Mouse (Mus musculus) liver, embryonic 16.5 days (tissue): Measurements from ENCODE around the gene Cdk2ap2. TPM values are rescaled to one million over a fixed set of nuclear protein-coding genes. Genes with fewer than 3 reads are reported as not detected.
A peak's percentile ranks its signal among the peaks of the same experiment; 100 is the strongest.

ENCODE experiments used
- ATAC-seq: fragments of 200-750 bp; cut with Nextera tagmentation; 2 replicates; pipeline ENCODE4 v1.8.0; 2017; ENCODE audit warnings: low read depth, mild to moderate bottlenecking, moderate number of reproducible peaks, moderate library complexity
- H3K27ac ChIP-seq: fragments of 300-500 bp; sonication (generic); 2 replicates; pipeline ENCODE4 v1.5.1; 2014; ENCODE audit warnings: mild to moderate bottlenecking, low read length
- H3K27me3 ChIP-seq: fragments of 300-500 bp; sonication (generic); 2 replicates; pipeline ENCODE4 v1.6.1; 2014; ENCODE audit warnings: low read depth, low read length, mixed read lengths; ENCODE audit not compliant: control insufficient read depth, insufficient read depth
- H3K36me3 ChIP-seq: fragments of 300-500 bp; sonication (generic); 2 replicates; pipeline ENCODE4 v1.6.1; 2014; ENCODE audit warnings: mild to moderate bottlenecking; ENCODE audit not compliant: control insufficient read depth, insufficient read depth
- H3K4me1 ChIP-seq: fragments of 300-500 bp; sonication (generic); 2 replicates; pipeline ENCODE4 v1.6.1; 2014; ENCODE audit warnings: low read depth, low read length, mixed read lengths; ENCODE audit not compliant: control insufficient read depth
- H3K4me2 ChIP-seq: fragments of 300-500 bp; sonication (generic); 2 replicates; pipeline ENCODE4 v1.6.1; 2014; ENCODE audit warnings: low read depth, low read length, mixed read lengths
- H3K4me3 ChIP-seq: fragments of 300-500 bp; sonication (generic); 2 replicates; pipeline ENCODE4 v1.5.1; 2014; ENCODE audit warnings: low read depth, mild to moderate bottlenecking, low read length
- H3K9ac ChIP-seq: fragments of 300-500 bp; sonication (generic); 2 replicates; pipeline ENCODE4 v1.6.1; 2014; ENCODE audit warnings: low read depth, low read length
- H3K9me3 ChIP-seq: fragments of 300-500 bp; sonication (generic); replicated peaks from 2 replicates; pipeline ENCODE4 v1.6.1; 2016; ENCODE audit warnings: low read length; ENCODE audit not compliant: control insufficient read depth
- WGBS: fragments of 180-500 bp; shearing (Covaris S2); extraction: QIAGEN DNeasy Blood & Tissue Kit; methylation state at CpG from one replicate; pipeline ENCODE4 v1.1.7; 2014; ENCODE audit not compliant: insufficient replicate concordance; 5-methylcytosine and 5-hydroxymethylcytosine counted together
- polyA plus RNA-seq: library from polyadenylated mRNA; unstranded; fragments of >200 nt; fragmentation: Nextera tagmentation; extraction: Ambion mirVana; gene quantifications from 2 replicates; pipeline ENCODE4 v1.2.1, GENCODE M21; 2015

The Cdk2ap2 gene
- polyA plus RNA-seq, 1 experiment from 2014 or later = 117 TPM

DNA sequence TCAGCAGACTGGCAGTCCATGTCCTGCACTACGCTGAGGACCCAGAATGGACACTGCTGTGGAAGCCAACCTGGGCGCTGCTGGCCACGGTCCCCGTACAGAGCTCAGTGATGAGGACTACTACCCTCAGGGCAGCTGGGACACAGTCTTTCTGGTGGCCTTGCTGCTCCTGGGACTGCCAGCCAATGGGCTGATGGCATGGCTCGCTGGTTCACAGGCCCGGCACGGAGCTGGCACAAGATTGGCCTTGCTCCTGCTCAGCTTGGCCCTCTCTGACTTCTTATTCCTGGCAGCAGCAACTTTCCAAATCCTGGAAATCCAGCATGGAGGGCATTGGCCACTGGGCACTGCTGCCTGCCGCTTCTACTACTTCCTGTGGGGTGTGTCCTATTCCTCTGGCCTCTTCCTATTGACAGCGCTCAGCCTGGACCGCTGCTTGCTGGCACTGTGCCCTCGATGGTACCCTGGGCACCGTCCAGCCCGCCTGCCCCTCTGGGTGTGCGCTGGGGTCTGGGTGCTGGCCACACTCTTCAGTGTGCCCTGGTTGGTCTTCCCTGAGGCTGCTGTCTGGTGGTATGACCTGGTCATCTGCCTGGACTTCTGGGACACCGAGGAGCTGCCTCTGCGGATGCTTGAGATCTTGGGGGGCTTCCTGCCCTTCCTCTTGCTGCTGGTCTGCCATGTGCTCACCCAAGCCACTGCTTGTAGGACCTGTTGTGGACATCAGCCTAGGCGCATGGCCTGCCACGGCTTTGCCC is 45.6 kb downstream of the Cdk2ap2 start:
- Histone ChIP-seq H3K4me3 (no peak overlapping the region), H3K27me3 (no peaks in the 10 kb centered on the region), H3K9ac (no peak overlapping the region), H3K36me3 (no peaks in the 10 kb centered on the region), H3K4me2 (no peak overlapping the region), H3K9me3 (no peaks in the 10 kb centered on the region; the same call in 1 of the 2 replicates), H3K4me1 (peaks cover 1% of the 10 kb centered on the region), H3K27ac (no peak overlapping the region)
- no peak for ATAC-seq
- WGBS = 82% methylated on average over 18 of the region's 18 CpGs

DNA sequence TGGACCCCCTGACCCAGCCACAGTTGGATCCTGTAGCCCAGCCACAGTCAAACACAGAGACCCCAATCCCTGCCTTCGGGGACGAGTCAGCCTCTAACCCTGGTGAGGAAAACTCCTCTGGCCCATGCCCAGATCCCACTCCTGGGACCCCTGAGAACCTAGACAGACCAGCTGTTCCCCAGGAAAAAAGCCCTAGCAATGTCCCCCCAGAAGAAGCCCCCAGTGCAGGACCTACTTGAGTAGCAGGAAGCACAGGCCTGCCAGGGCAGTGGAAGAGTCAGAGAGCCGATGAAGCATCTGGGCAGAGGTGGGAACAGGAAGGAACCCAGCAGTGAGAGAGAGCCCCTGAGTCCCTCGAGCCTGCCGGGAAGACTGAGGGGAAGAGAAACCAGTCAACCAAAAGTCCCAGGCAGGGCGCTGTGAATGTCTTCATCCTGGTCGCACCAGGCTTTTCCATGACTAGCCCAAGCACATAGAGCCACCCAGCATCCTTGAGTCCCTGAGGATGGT is 46.8 kb downstream of the Cdk2ap2 start, which contains the start of gene Cabp4:
Gene Cabp4 (minus strand): TSS at position 275 of the 510 bp plus-strand sequence.
- WGBS = 54% methylated on average over 7 of the region's 7 CpGs
- H3K4me2 ChIP-seq = no peak within 1 kb of the TSS
- no peak within 1 kb of the TSS for H3K9ac ChIP-seq
- peak within 1 kb of the TSS; percentile 43 for H3K27ac ChIP-seq
- H3K27me3 ChIP-seq = no peaks in the 10 kb centered on the region
- H3K36me3 ChIP-seq = no peaks in the 10 kb centered on the region
- no peaks in the 10 kb centered on the region; the same call in 1 of the 2 replicates for H3K9me3 ChIP-seq
- H3K4me3 ChIP-seq = no peak within 1 kb of the TSS
- ATAC-seq = no peak
- H3K4me1 ChIP-seq = peaks cover 12% of the 10 kb centered on the region

DNA sequence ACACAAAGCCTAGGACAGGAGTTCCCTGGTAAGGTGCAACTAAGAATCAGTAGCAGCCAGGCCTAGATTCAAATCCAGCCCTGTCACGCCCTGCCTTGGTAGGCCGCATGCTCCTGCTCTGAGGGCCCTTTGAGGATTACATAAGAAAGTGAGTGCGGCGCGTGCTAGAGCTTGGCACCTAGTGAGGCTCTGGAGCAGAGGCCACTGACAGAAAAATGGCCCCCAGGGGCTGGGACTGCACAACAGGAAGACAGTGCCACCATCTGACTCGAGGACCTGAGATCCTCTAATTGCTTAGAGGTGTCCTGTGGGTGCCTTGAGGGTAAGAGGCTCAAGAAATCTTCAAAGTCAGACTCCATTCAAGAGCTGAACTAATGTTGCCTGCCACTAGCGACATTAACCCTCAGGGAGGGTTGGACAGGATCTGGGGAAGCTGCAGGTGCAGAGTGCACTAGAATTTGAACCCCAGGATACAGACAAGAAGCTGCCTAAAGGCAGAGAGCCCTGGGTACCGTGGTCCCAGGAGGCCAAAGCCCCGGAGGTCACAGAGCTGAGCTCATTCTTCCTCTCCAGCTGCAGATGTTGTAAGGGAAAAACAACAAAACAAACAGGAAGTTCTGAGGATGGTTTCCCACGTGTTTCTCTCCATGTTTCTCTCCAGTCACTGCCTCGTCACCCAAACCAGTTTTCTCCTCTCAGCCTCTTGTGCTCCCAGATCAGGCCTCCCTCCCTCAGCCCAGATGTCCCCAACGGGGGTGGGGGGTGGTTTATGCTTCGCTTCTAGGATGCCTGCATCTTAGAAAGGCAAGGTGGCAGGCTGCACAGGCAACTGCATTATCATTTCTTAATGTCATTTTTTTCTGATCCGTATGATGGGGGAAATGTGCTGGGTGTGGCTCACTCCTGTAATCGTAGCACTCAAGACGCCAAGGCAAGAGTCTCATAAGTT is 47.8 kb downstream of the Cdk2ap2 start:
- ATAC-seq = no peak
- H3K27ac ChIP-seq = peak overlapping the region; percentile 43
- no peak overlapping the region for H3K4me2 ChIP-seq
- 62% methylated on average over 16 of the region's 16 CpGs for WGBS
- H3K9ac ChIP-seq = no peak overlapping the region
- no peaks in the 10 kb centered on the region for H3K36me3 ChIP-seq
- no peaks in the 10 kb centered on the region; the same call in 1 of the 2 replicates for H3K9me3 ChIP-seq
- no peak overlapping the region for H3K4me3 ChIP-seq
- peaks cover 21% of the 10 kb centered on the region for H3K4me1 ChIP-seq
- H3K27me3 ChIP-seq = no peaks in the 10 kb centered on the region

DNA sequence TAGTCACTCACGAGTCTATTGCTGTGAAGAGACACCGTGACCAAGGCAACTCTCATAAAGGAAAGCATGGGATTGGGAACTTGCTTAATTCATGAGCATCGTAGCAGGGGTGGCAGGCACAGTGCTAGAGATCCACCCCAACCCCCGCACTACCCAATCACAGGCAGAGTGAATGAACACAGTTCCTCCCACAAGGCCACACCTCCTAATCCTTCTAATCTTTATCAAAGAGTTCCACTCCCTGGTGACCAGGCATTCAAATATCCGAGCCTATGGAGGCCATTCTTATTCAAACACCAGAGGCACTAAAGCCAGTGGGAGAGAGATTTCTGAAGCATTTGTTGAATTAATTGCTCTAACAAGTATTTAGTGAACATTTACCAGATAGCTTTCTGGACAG is 49.0 kb downstream of the Cdk2ap2 start:
- ATAC-seq = no peak
- 83% methylated on average over 5 of the region's 5 CpGs for WGBS

DNA sequence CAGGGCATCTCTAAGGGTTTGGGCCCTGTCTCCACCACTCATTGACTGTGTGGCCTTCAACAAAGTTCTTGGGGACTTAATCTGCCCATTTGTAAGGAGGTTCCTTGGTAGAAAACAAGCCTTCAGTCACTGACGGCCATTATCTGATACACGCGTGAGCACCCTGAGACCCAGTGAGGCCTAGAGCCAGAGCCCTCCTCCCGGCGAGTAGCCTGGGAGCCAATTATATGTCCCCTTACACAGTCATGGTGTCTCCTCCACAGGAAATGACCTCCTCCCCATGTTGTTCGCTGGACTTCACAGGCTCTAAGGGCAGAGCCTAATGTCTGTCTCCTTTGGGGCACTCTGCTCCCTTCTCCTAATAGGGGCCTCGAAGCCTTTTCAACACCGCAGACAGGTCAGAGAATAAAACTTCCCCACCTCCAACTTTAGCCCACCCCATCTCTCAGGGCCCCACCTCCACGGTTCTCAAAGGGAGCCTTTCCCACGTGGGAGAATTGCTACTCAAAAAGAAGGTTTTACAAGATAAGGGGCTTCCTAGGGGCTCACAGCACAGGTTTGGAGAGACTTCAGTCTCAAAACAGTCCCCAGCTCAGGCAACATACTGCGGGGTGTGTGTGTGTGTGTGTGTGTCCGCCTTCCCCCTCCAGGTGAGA is 49.5 kb downstream of the Cdk2ap2 start:
- Histone ChIP-seq H3K36me3 (no peaks in the 10 kb centered on the region), H3K4me2 (no peak overlapping the region), H3K9me3 (no peaks in the 10 kb centered on the region; the same call in 1 of the 2 replicates), H3K4me1 (peaks cover 21% of the 10 kb centered on the region), H3K27ac (no peak overlapping the region; the same call in 1 of the 2 replicates), H3K9ac (no peak overlapping the region), H3K27me3 (no peaks in the 10 kb centered on the region), H3K4me3 (no peak overlapping the region)
- ATAC-seq = no peak
- 63% methylated on average over 12 of the region's 12 CpGs for WGBS

More for the DNA sequence above, 49.0 kb downstream of the Cdk2ap2 start:
- Histone ChIP-seq H3K4me1 (peaks cover 21% of the 10 kb centered on the region), H3K9me3 (no peaks in the 10 kb centered on the region; the same call in 1 of the 2 replicates), H3K4me2 (no peak overlapping the region), H3K36me3 (no peaks in the 10 kb centered on the region), H3K4me3 (no peak overlapping the region), H3K27me3 (no peaks in the 10 kb centered on the region), H3K27ac (no peak overlapping the region), H3K9ac (no peak overlapping the region)

DNA sequence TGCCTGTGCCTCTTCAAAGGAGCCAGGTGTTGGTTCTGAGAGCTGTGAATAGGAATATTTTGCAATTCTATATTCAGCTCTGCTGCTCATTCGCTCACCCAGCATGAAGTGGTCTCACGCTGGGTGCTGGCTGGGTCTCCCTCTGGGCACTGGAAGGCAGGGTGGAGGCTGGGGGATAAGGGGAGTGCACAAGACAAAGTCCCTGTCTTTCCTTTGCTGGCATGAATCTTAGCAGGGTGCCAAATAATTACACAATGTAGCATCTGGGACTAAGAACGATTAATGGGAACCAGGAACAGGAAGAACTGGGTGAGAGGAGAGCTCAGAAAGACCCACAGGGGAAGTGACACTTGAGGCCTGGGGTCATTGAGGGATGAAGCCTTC is 50.0 kb downstream of the Cdk2ap2 start:
- Histone ChIP-seq H3K4me3 (no peak overlapping the region), H3K27me3 (no peaks in the 10 kb centered on the region), H3K9me3 (no peaks in the 10 kb centered on the region; the same call in 1 of the 2 replicates), H3K36me3 (no peaks in the 10 kb centered on the region), H3K4me2 (no peak overlapping the region), H3K9ac (no peak overlapping the region), H3K27ac (no peak overlapping the region), H3K4me1 (peaks cover 21% of the 10 kb centered on the region)
- WGBS = 49% methylated on average over 3 of the region's 3 CpGs
- no peak for ATAC-seq

DNA sequence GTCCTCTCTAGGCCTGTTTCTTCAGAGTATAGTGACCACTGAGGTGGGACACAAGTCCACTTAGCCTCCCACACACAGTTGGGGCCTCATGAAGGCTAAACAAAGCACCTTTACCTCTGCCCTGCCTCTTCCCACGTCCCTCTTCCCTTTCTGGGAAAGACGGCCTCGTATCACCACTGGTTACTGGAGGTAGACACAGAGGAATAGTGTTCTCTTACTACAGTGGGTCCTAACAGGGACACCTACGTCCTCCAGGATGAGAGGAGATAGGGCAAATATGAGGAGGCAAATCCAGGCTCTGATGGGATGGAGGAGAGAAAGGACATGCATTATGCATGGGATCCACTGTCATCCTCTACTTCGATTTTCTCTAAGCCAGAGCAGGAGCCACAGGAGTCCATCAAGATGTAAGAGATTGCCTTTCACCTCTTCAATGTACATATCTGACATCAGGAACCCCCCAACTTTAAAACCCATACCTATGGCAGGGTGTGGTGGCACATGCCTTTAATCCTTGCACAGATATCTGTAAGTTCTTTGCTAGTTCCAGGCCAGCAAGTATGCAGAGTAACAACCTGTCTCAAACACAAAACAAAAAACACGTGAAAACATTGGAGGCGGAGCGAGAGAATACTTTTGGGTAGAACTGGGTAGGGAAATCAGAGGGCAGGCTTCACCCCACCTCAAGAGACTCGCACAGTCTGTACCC is 51.0 kb downstream of the Cdk2ap2 start:
- Histone ChIP-seq H3K9me3 (no peaks in the 10 kb centered on the region; the same call in 1 of the 2 replicates), H3K4me1 (peaks cover 21% of the 10 kb centered on the region), H3K4me3 (peak overlapping the region; percentile 88), H3K27ac (peak overlapping the region; percentile 35; the same call in 1 of the 2 replicates), H3K36me3 (no peaks in the 10 kb centered on the region), H3K27me3 (no peaks in the 10 kb centered on the region), H3K4me2 (peak overlapping the region; percentile 75), H3K9ac (peak overlapping the region; percentile 92)
- WGBS = 36% methylated on average over 9 of the region's 9 CpGs
- no peak for ATAC-seq

DNA sequence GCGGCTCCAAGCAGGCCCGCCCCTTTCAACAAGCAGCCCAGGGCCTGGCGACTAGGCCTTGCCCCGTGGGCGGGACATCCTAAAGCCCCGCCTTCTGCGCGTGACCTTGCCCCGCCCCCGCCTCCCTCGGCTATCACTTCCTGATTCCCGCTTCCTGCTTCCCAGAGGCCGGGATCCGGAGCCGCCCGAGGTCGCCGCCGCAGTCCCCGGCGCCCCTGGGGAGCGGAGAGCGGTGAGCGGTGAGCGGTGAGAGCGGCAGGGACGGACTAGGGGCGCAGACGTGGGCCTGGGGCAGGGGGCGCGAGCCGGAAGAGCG is 51.5 kb downstream of the Cdk2ap2 start, which contains the start of gene Coro1b:
Gene Coro1b (plus strand): TSS at position 129 of the 316 bp plus-strand sequence.
- WGBS = under 1% methylated on average over 32 of the region's 33 CpGs

More for the DNA sequence above, 51.5 kb downstream of the Cdk2ap2 start, which contains the start of gene Coro1b:
- peak; percentile 92 for ATAC-seq
- H3K27ac ChIP-seq = peak within 1 kb of the TSS; percentile 82
- no peaks in the 10 kb centered on the region for H3K36me3 ChIP-seq
- peak within 1 kb of the TSS; percentile 88 for H3K4me3 ChIP-seq
- peaks cover 21% of the 10 kb centered on the region for H3K4me1 ChIP-seq
- H3K27me3 ChIP-seq = no peaks in the 10 kb centered on the region
- H3K9me3 ChIP-seq = no peaks in the 10 kb centered on the region; the same call in 1 of the 2 replicates
- peak within 1 kb of the TSS; percentile 75 for H3K4me2 ChIP-seq
- H3K9ac ChIP-seq = peak within 1 kb of the TSS; percentile 92
